Mouse (Mus musculus) heart, postnatal 10 days (tissue): ENCODE results near the gene Apol8. TPM values are rescaled to one million over a fixed set of nuclear protein-coding genes. Genes with fewer than 3 reads are reported as not detected.

ENCODE experiments used
- DNase-seq, 2 experiments: peaks; one replicate each; pipeline ENCODE4 v3.0.0; 2021
- intact Hi-C: fragments of 180-260 bp; cut with DNase I; formaldehyde crosslinking; loops from one replicate; pipeline ENCODE4 v1.15.1; 2025
- total RNA-seq, 2 experiments: library from RNA; stranded (reverse); gene quantifications; 2 replicates each; pipeline ENCODE4 v1.2.3; 2021

Gene Apol8
- total RNA-seq, 2 experiments from 2014 or later: not detected

DNA sequence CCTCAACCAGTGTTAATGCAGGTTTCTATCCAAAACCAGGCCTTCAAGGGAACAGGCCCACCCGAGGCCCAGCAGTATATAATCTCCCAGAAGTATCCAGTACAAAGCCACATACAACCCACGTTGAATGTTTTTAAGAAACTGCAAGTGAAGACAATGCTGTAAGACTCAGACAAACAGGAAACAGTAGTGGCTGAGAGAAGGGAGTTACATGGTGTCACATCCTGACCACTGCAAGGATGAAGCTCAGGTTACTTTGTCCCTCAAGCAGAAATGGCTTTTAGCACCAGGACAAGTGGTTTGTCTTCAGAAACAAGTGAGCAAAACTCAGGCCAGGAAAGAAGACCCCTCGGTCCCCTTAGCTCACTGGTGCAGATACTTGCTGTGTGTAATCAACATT lies 32.4 kb upstream of the Apol8 start:
- intact Hi-C loops: no loop called here
- DNase-seq: no peak

DNA sequence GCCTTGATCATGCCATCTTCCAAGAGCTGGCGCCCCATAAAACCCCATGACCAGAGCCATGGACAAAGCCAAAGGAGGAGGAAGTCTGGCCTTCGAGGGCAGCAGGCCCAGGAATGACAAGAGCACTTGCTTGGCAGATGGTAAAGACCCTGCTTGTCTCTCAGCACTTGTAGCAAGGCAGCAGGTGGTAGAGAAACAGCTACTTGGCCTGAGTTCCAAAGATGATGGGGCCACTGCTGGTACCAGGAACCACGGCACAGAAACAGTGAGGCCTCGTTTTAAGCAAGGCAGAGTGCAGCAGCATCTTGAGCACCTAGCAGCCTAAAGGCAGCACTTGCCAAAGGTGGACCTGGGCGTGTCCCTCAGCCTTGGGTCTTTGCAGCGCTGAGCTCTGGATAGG lies 31.6 kb upstream of the Apol8 start:
- DNase-seq: no peak
- intact Hi-C loops: no loop called here

DNA sequence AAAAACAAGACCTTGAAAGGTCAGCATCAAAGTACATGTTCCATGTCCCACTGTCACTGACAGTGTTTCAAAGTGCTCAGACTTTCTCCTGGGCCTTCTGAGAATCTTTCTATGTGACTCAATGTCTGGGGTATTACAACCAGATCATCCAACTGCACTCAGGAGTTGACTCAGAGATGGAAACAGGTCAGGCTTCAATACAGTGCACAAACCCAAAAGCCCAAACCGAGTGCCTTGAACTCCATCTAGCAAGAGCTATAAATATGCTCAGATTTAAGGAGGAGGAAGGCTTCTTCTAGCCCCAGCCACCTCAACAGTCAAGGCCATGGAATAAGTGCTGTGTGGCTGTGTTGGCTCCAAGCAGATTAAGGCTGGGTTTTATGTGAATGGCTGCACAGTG lies 29.0 kb upstream of the Apol8 start:
- DNase-seq: no peak
- intact Hi-C loops: no loop called here

DNA sequence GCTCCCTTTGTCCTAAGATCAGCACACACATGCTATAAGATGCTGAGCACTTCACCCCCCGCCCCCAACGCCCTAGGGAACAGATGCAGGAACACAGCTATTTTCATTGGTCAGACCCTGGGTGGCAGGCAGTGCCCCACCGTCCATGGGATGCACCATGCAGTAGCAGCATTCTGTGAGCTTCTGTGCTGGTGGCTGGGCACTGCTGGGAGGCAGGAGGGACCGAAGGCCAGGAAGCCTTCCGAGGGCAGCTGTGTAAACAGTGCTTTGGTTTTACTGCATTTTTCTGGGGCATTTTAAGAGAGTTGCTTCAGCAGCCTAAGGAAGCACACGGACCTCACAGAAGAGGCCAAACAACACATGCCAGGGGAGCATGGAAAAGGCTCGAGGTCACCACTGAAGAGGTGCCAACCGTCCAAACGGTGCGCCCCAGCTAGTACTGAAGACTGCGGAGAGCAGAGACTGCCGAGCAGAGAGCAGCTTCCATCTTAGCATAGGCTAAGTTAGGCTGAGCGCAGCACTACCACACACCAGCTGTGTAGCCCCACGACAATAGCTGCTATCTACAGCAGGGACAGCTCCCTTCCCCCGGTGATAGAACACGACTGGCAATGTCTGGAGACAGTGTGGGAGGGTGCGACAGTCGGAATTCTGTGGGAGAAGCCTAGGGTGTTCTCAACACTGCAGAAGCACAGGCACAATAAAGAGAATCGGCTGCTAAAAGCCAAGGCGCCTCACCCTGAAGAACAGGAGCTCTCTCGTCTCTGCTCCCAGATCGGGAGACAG lies 27.4 kb upstream of the Apol8 start:
- intact Hi-C loops: no loop called here
- no peak for DNase-seq

DNA sequence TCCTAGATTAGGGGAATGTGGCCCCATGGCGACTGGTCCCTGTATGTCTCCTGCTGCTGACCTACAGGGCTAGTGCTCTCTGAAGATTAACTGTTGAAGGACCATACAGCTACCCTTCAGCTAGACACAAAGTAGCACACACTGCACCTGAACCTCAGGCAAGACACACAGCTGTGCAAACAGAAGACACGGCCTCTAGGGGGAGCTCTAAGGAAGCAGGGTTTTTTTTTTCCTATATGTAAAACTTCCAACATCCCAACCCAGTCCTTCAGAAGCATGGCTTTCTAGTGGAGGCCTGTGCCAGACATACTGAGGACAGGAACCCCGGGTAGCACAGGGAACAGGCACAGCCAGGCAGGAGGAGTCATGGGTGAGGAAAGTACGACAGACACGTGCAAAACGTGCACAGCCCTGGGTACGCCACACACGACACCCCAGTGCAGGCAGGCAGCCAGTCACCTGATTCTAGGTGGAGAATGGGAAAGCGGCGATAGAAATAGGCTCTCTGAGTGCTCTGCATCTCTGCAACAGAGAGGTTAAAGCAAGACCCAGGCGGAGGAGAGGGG lies 25.7 kb upstream of the Apol8 start:
- peak; percentile 43 to 71 for DNase-seq

DNA sequence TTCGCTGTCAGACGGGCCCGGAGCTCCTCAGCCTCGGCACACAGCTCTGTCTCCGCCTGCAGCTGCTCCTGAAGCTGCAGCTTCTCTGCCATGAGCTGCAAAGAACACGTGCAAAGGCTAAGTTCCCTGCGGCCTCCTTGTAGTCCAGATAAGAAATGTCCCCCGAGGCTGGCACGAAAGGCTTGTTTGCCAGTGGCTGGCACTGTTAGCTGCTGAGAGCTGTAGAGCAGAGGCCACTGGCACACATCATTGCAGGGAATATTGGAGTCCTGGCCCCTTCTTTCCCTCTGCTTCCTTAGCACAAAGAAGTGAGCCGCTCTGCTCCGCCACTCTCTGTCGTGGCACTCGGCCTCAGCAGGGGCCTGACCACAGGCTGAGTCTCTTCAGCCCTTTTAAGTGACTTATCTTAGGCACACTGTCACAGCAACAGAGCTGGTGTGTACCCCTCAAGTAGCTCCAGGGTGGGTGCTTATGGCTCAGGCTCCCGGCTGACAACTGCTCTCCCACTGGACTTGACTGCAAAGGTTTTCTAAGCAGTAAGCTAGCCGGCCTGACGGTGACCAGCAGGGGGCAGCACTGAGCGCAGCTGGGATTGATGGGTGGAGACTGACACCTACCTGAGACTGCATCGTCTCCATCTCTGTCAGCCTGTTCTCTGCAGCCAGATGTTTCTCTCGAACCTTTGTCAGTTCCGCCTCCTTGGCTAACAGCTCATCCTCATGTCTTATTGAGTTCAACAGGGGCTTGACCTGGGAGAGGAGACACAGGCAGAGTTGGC lies 18.6 kb upstream of the Apol8 start:
- peak; percentile 78 to 90 for DNase-seq
- intact Hi-C loops: loop anchor here (1.0 kb wide), 1 partner anchor 142 kb away; no protein-coding TSS in a partner anchor

More for the DNA sequence above, 25.7 kb upstream of the Apol8 start:
- intact Hi-C loops: loop anchor here (2.0 kb wide), 1 partner anchor 58 kb away; no protein-coding TSS in a partner anchor

DNA sequence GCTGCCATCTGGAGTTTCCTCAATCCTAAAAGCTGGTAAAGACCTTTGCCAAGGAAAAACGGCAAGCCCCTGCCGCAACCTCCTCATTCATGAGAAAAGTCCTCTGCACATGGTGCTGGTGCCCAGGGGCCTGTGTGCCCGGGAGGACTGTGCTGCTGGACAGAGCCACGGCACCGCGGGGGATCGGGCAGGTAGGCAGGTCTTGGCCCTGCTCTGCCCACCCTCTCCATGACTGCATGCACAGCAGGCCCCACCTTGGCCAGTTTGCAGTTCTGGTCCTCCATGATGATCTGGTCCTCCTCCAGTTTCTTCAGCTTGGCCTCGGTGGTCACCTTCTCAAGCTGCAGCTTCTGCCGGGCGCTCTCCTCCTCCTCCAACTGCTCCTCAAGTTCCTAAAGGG lies 17.5 kb upstream of the Apol8 start:
- intact Hi-C loops: no loop called here
- no peak for DNase-seq

DNA sequence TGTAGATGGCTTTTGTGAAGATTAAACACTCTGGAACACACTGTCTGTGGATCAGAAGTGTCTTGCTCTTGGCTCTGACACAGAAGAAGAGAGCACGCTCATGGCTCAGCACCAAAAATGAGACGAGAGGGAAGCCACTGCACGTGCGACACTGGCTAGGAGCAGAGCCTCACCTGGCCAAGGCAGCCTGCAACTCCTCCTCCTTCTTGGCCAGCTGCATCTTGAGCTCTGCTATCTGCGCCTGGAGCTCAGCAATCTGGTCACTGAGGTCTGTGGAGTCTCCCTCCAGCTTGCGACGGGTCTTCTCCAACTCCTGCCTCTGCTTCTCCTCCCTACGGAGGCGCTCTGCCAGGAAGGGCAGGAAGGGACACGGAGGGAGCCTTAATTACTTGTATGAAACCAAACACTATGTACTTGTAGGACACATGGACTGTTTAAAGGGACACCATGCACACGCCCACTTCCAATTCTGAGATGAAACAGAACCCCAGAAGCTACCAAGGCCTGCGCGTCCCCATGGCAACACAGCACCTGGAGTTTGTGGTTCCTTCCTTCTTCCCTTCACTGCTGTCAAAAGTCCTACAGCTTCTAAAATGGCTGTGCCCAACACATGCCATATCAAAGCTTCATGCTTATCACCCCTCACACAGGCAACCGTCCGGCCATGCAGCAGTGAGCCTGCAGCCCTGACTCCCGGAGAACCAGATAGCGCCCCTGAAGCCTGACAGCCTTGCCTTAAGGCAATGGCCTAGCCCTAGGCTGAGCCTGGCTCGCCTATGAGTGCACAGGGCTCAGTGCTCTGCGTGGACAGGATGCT lies 16.5 kb upstream of the Apol8 start:
- intact Hi-C loops: no loop called here
- DNase-seq: no peak

DNA sequence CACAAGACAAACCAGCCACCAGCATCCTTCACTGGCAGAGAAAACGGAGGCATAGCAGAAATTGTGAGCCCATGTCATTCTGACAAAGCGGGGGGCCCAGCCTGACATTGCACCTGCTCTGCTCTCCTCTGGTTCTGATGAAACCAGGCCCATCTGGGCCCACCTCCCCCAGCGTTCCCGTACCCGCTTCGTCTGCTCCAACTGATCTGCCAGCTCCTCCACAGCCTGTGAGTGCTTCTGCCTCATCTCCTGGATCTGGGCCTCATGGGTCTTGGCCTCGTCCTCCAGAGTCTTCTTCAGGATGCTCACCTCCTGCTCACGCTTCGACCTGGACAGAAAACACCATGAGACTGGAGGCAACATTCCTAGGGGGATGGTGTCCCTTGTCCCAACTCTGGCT lies 14.1 kb upstream of the Apol8 start:
- intact Hi-C loops: no loop called here
- no peak for DNase-seq

DNA sequence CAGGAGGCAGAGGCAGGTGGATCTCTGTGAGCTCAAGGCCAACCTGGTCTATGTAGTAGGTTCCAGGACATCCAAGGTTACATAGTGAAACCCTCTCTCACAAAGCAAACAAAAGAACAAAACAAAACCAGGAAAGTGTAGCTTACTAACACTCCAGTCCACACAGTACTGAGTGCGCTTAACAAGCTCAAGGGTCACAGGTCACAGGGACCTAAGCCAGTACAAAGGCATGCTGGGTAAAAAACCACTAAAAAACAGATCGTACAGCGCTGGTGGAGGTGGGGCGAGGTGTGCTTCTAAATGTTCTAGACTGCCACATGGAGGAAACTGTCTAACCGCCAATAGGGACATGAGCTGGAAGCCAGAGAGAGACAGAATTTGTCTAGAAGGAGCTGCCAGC lies 13.5 kb upstream of the Apol8 start:
- intact Hi-C loops: no loop called here
- no peak for DNase-seq

DNA sequence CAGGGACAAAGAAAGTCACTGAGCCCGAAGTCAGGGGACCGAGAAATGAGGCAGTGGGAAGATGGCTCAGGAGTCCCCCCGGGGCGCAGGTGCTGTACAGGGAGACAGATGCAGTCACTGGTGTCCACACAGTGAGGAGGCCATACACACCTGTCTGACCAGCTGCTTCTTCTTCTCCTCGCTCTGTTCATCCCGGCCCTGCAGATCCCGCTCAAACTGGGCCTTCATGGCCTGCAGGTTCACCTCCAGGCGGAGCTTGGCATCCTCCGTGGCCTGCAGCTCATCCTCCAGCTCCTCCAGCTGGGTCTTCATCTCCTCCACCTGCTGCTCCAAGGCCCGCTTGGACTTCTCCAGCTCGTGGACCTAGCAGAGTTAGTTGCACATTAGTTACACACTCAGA lies 10.2 kb upstream of the Apol8 start:
- intact Hi-C loops: no loop called here
- DNase-seq: no peak

DNA sequence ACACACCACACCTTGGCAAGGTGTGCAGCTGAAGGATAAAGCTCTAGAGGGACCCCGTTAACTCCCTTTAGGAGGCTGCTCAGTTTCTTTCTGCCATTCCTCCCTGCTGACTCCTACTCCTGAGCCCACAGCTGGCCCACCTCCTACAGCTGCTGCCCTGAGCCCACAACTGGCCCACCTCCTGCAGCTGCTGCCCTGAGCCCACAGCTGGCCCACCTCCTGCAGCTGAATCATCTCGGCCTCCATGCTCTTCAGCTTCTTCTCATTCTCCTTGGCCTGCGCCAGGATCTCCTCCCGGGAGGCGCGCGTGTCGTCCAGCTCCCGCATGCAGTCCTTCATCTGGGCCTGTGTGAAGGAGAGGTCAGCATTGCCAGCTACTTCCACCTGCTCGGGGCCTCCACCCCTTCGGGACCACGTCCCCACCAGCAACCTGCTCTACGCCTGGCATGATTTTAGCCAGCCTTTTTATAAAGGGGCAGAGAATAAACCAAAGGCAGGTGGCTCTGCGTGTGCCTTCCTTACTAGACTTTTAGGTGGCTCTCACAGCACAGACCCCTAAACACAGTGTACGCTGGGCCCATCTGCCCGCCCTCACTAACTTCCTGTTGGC lies 8.8 kb upstream of the Apol8 start:
- DNase-seq: no peak
- intact Hi-C loops: no loop called here

DNA sequence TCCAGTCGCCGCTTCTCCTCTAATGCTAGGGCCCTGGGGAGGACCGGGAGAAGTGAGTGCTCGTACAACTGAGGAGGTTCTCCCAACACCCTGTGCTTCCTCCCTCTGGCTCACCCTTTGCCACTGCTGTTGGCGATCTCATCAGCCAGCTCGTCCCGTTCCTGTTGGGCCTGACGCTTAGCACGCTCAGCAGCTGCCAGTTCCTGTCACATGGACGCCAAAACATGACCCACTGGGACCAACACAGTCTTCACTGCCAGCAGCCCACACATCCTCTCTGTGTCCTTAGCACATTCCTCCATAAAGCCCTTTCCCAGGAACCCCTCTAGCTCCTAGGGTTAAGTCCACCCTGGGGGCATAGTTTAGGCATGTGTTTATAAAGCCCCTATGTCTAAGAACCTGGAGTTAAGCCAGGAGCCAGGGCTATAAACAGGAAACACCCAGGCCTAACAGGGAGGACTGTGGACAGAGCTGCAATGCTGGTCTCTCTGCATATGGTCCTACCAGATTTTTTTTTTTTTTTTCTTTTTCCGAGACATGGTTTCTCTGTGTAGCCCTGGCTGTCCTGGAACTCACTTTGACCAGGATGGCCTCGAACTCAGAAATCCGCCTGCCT lies 7.7 kb upstream of the Apol8 start:
- DNase-seq: peak; percentile 84 to 85
- intact Hi-C loops: loop anchor here (5.0 kb wide), 1 partner anchor 153 kb away; no protein-coding TSS in a partner anchor

DNA sequence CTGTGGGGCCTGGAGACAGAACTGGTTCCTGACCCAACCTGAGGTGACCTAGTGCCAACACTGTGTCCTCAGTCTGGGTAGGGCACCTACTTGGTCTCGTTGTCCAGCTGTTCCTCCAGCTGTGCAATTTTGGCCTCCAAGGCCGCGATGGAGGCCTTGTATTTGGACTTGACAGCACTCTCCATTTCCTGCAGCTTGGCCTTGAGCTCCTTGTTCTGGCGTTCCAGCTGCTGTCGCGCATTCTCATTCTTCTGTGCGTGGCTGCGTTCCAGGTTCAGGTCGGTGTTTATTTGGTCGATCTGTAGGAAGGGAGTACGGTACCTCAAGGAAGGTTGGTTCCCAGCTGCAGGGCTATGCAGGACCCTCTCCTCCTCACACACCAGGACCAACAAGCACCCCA lies 6.9 kb upstream of the Apol8 start:
- peak; percentile 42 to 45 for DNase-seq
- intact Hi-C loops: loop anchor here (5.0 kb wide), 1 partner anchor 154 kb away; no protein-coding TSS in a partner anchor

DNA sequence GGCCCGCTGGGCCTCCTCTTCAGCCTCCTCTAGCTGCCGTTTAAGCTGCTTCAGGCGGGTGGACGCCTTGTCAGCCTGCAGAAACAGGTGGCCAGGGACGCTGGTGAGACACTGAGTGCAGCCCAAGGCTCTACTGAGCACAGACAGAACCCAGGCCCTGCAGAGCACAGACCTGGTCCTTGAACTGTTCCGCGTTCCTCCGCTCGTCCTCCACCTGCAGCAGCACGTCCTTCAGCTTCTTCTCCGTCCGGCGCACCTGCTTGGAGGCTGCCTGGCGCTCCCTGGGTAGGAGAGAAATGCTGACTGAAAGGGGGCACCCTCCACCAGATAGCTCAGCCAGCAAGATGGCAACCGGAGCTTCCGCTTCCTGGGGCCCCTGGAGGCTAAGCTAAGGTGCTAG lies 6.2 kb upstream of the Apol8 start:
- intact Hi-C loops: loop anchor here (5.0 kb wide), 1 partner anchor 154 kb away; no protein-coding TSS in a partner anchor
- no peak for DNase-seq

DNA sequence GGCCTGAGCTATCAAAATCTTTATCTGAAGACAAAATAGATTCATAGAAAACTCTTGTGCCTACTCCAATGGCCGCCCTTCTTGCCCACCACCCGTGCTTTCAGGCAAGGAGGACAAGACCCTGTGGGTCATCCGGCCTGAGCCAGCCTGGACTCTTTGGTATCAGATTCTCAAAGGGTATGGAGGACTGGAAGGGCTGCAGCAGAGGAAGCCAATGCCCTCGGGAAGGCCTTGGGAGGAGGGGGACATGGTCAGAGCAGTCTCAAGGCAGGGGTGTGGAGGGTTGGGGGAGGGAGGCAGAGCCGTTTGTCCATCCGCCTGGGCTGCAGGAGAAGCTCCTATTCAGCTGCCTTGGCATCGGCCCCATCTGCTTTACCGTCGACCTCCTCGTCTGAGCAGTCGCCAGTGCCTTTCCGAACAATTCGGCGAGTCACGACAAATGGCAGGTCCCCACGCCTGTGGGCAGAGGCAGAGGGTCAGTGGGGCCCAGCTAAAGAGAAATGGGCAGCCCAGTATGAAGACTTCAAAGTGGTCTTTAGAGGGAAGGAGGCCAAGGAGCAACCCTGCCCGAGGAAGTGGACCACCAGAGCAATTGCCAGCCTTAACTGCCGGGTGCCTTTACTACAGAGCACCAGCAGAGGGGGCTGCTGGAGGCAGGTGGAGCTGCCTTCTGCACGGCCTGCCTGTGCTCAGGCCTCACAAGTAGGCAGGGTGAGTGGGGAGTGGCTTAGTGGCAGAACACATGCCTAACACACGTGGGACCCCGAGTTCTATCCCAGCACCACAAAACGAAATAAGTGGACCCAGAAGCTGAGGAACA lies 5.0 kb upstream of the Apol8 start:
- peak in 1 of 2 experiments; percentile 55 for DNase-seq
- intact Hi-C loops: loop anchor here (5.0 kb wide), 1 partner anchor 156 kb away; no protein-coding TSS in a partner anchor

DNA sequence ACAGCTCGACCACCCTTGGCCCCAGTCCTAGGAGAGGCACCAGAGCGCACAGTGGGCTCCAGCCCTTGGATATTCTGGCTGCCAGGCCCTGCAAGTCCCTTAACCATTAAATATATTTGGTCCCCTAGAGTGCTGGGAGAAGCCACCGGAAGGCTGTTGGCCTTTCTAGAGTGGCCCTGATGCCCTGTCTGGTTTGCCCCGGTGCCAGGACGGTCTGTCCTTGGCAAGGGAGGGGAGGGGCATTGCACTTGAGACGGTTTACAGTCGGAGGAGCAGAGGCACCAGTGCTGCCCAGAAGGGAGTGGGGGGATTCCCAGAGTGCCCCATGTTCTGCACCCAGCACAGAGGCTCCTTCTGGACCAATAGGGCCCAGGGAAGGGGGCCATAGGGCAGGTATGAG lies 4.3 kb upstream of the Apol8 start:
- intact Hi-C loops: loop anchor here (5.0 kb wide), 1 partner anchor 156 kb away; no protein-coding TSS in a partner anchor
- DNase-seq: no peak

DNA sequence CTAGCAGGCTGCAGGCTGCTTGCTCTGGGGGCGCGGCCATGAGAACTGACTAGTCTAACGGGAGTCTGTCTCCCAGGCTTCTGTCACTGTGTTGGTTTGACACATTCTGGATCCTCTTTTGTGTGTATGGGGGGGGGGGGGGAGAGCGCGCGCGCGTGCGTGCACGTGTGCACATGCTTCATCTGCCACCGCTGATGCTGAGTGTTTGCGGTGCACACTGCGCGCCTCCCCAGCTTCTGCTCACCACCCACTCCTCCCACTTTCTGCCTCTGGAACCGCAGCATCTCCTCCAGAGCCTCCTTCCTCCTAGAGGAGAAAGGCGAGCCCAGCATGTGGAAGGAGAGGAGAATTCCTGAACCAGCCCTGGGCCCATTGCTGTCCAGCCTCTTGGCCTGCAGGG lies 3.2 kb upstream of the Apol8 start:
- intact Hi-C loops: loop anchor here (5.0 kb wide), 1 partner anchor 157 kb away; no protein-coding TSS in a partner anchor
- DNase-seq: no peak
